ENCODE assay signal across 11 mouse cellular contexts in the genomic region with DNA sequence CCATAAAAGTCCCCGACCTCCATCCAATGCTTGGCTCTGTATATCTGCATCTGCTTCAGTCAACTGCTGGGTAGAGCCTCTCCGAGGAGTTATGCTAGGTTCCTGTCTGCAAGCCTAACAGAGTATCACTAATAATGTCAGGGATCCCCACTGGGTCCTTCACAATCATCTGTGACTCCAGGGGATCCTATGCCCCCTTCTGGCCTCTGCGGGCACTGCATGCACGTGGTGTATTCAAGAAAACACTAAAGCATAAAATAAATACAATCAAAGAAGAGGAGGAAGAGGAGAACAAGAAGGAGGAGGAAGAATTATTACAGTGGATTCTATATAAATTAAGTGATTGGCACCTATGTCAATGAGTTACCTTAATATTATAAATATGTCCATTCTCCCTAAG. TPM values are rescaled to one million over a fixed set of nuclear protein-coding genes. Genes with fewer than 3 reads are reported as not detected.
DNase-seq lines count a peak whose midpoint lies in the region; ATAC-seq and TF ChIP-seq lines count a peak whose summit lies in the region.
"Had no signal": no experiment of that assay in that cellular context is flagged by ENCODE, and none has a peak within 500 bp of the region (broad histone marks: within the 10 kb centered on the region; RNA-seq: fewer than 3 reads in every experiment).

No protein-coding gene starts in this region.

- in situ Hi-C loops in ES-E14 (cut with MboI; ENCODE audit: low sequenced_read_pairs in 2 of 2, unreplicated experiment in 2 of 2) = loop anchor here in 1 of 2 experiments (10.0 kb wide), 1 partner anchor 129 kb away; no protein-coding TSS in a partner anchor

- intact Hi-C loops in heart, postnatal 14 days (cut with DNase I) = no loop called here

- H3K4me2 ChIP-seq in embryonic facial prominence, embryonic 11.5 days (ENCODE audit: low read depth, low read length) = no peak overlapping the region
- no peak overlapping the region for H3K4me2 ChIP-seq in midbrain, postnatal 0 days (ENCODE audit: low read depth, low read length, poor library complexity, severe bottlenecking)
- H3K4me2 ChIP-seq: embryonic facial prominence, embryonic 13.5 days; limb, embryonic 15.5 days had no signal

- H3K27me3 ChIP-seq in embryonic facial prominence, embryonic 11.5 days (ENCODE audit: control insufficient read depth, insufficient read depth, low read length) = no peaks in the 10 kb centered on the region
- H3K27me3 ChIP-seq in midbrain, postnatal 0 days (ENCODE audit: insufficient read depth, low read length) = no peaks in the 10 kb centered on the region
- H3K27me3 ChIP-seq: embryonic facial prominence, embryonic 13.5 days; limb, embryonic 15.5 days had no signal

- TF ChIP-seq CTCF in midbrain, postnatal 0 days (IDR thresholded peaks at IDR 0.05) = peak; percentile 75

- H3K9ac ChIP-seq in ES-E14 (ENCODE audit: insufficient read depth, low read depth, low read length, poor library complexity, severe bottlenecking) = 0 out of 2 replicates have a peak overlapping the region, but pooled peaks have one; percentile 15
- H3K9ac ChIP-seq in embryonic facial prominence, embryonic 11.5 days (replicated peaks; ENCODE audit: low read length) = no peak overlapping the region
- H3K9ac ChIP-seq in midbrain, postnatal 0 days (replicated peaks; ENCODE audit: low read length, poor library complexity, severe bottlenecking) = no peak overlapping the region
- H3K9ac ChIP-seq: embryonic facial prominence, embryonic 13.5 days; limb, embryonic 15.5 days had no signal

- no peaks in the 10 kb centered on the region for H3K9me3 ChIP-seq in ES-E14 (ENCODE audit: control insufficient read depth, insufficient read depth, low read depth, low read length)
- no peaks in the 10 kb centered on the region for H3K9me3 ChIP-seq in embryonic facial prominence, embryonic 11.5 days (replicated peaks; ENCODE audit: control insufficient read depth, low read length)
- no peaks in the 10 kb centered on the region for H3K9me3 ChIP-seq in midbrain, postnatal 0 days (ENCODE audit: low read length)
- H3K9me3 ChIP-seq: embryonic facial prominence, embryonic 13.5 days; limb, embryonic 15.5 days had no signal

- 48% methylated on average over 4 of the region's 4 CpGs for WGBS in embryonic facial prominence, embryonic 11.5 days
- WGBS in midbrain, postnatal 0 days = 47% methylated on average over 4 of the region's 4 CpGs

- no peak overlapping the region for H3K4me3 ChIP-seq in ES-E14 (ENCODE audit: insufficient read depth in 1 of 2, low read depth in 1 of 2, low read length in 2 of 2, poor library complexity in 1 of 2, severe bottlenecking in 1 of 2)
- H3K4me3 ChIP-seq in embryonic facial prominence, embryonic 11.5 days (ENCODE audit: low read depth, low read length) = no peak overlapping the region
- no peak overlapping the region for H3K4me3 ChIP-seq in midbrain, postnatal 0 days (ENCODE audit: low read depth, low read length)
- H3K4me3 ChIP-seq: embryonic facial prominence, embryonic 13.5 days; limb, embryonic 15.5 days had no signal

- peaks cover 4 to 19% of the 10 kb centered on the region in 2 experiments; a peak in 2 of 4 replicates for H3K4me1 ChIP-seq in ES-E14 (ENCODE audit: control insufficient read depth in 2 of 2, insufficient read depth in 2 of 2, low read length in 2 of 2, poor library complexity in 1 of 2)
- no peaks in the 10 kb centered on the region for H3K4me1 ChIP-seq in embryonic facial prominence, embryonic 11.5 days (ENCODE audit: control insufficient read depth, insufficient read depth, low read length)
- H3K4me1 ChIP-seq in midbrain, postnatal 0 days (ENCODE audit: insufficient read depth, low read length) = no peaks in the 10 kb centered on the region
- H3K4me1 ChIP-seq: embryonic facial prominence, embryonic 13.5 days; limb, embryonic 15.5 days had no signal

- DNase-seq in heart, postnatal 14 days = peak; percentile 39 to 68
- DNase-seq in heart, adult 9 months (ENCODE audit: low spot score in 2 of 2) = no peak
- DNase-seq in 3T3-L1 (ENCODE audit: low read depth, low spot score) (peak; percentile 73), ES-E14 (ENCODE audit: low read depth, low spot score) (no peak)
- peak; percentile 72 for DNase-seq in embryonic facial prominence, embryonic 11.5 days (ENCODE audit: low spot score)
- peak; percentile 40 for DNase-seq in midbrain, postnatal 0 days (ENCODE audit: low spot score)
- no peak for DNase-seq in gastrocnemius, adult 18-20 months (ENCODE audit: low spot score)
- DNase-seq in cerebellum, adult 11 months = no peak

- H3K36me3 ChIP-seq in ES-E14 (ENCODE audit: control insufficient read depth, insufficient read depth, low read length, poor library complexity, severe bottlenecking) = no peaks in the 10 kb centered on the region
- no peaks in the 10 kb centered on the region for H3K36me3 ChIP-seq in embryonic facial prominence, embryonic 11.5 days (replicated peaks; ENCODE audit: control insufficient read depth, insufficient read depth, low read depth, low read length)
- H3K36me3 ChIP-seq in midbrain, postnatal 0 days (ENCODE audit: insufficient read depth, low read length) = no peaks in the 10 kb centered on the region
- H3K36me3 ChIP-seq: embryonic facial prominence, embryonic 13.5 days; limb, embryonic 15.5 days had no signal

- no peak overlapping the region for H3K27ac ChIP-seq in ES-E14 (ENCODE audit: insufficient read depth, low read depth, low read length, poor library complexity, severe bottlenecking)
- no peak overlapping the region for H3K27ac ChIP-seq in embryonic facial prominence, embryonic 11.5 days (replicated peaks; ENCODE audit: low read depth, low read length)
- H3K27ac ChIP-seq in midbrain, postnatal 0 days (ENCODE audit: low read depth, low read length) = no peak overlapping the region
- H3K27ac ChIP-seq: embryonic facial prominence, embryonic 13.5 days; limb, embryonic 15.5 days had no signal

- ATAC-seq in embryonic facial prominence, embryonic 11.5 days (replicated peaks; ENCODE audit: insufficient number of reproducible peaks, low FRiP score, low TSS enrichment, low read depth) = no peak
- no peak for ATAC-seq in midbrain, postnatal 0 days (ENCODE audit: low FRiP score)

TF ChIP-seq in ES-E14, 5 proteins besides CTCF, POLR2A, EP300 and RAD21:
- TF ChIP-seq MAFK (IDR thresholded peaks at IDR 0.05; ENCODE audit: insufficient read depth, low read depth, low read length) (no peak), CHD2 (IDR thresholded peaks at IDR 0.05; ENCODE audit: low read depth, low read length) (no peak), ZC3H11A (IDR thresholded peaks at IDR 0.05; ENCODE audit: borderline replicate concordance, low read depth, low read length) (no peak), HCFC1 (IDR thresholded peaks at IDR 0.05; ENCODE audit: borderline replicate concordance, insufficient read depth, low read length) (no peak), ZNF384 (IDR thresholded peaks at IDR 0.05; ENCODE audit: low read depth, low read length) (no peak)
TF ChIP-seq in ES-E14: peak in this region for 0.

RNA-seq across cellular contexts. Expression of a gene that starts 6.5 kb away (rescaled TPM):
- not detected for total RNA-seq in heart, postnatal 14 days (2021)
- total RNA-seq in ES-E14 (2012; rRNA removed) = 1.2 TPM in 1 of 2 replicates, not detected in the other
- not detected in 2 replicates for polyA plus RNA-seq in embryonic facial prominence, embryonic 11.5 days (2014; fragmentation: Nextera tagmentation; extraction: Ambion mirVana)
- total RNA-seq in midbrain, postnatal 0 days (2014; rRNA removed) = not detected in 2 replicates
- 0.78 and 1.1 TPM in 2 replicates for polyA plus RNA-seq in midbrain, postnatal 0 days (2015; fragmentation: Nextera tagmentation; extraction: Ambion mirVana)
- total RNA-seq in gastrocnemius, adult 18-20 months (2021) = 10 to 100 TPM; 14.7 to 20.6 TPM
- polyA plus RNA-seq: embryonic facial prominence, embryonic 13.5 days; limb, embryonic 15.5 days had no signal

RNA-seq across cellular contexts. Expression of a gene that starts 9.8 kb away (rescaled TPM):
- total RNA-seq in heart, postnatal 14 days (2021) = not detected
- total RNA-seq in ES-E14 (2012; rRNA removed) = 0.45 and 0.53 TPM in 2 replicates
- not detected in 2 replicates for polyA plus RNA-seq in embryonic facial prominence, embryonic 11.5 days (2014; fragmentation: Nextera tagmentation; extraction: Ambion mirVana)
- total RNA-seq in midbrain, postnatal 0 days (2014; rRNA removed) = not detected in 2 replicates
- not detected in 2 replicates for polyA plus RNA-seq in midbrain, postnatal 0 days (2015; fragmentation: Nextera tagmentation; extraction: Ambion mirVana)
- not detected for total RNA-seq in gastrocnemius, adult 18-20 months (2021)
- polyA plus RNA-seq: embryonic facial prominence, embryonic 13.5 days; limb, embryonic 15.5 days; stomach, embryonic 16.5 days had no signal

RNA-seq across cellular contexts. Expression of a gene that starts 13.4 kb away (rescaled TPM):
- total RNA-seq in heart, postnatal 14 days (2021) = under 1 TPM; 0.17 to 0.22 TPM
- total RNA-seq in ES-E14 (2012; rRNA removed) = 0.45 and 0.85 TPM in 2 replicates
- 0.93 and 1.3 TPM in 2 replicates for polyA plus RNA-seq in embryonic facial prominence, embryonic 11.5 days (2014; fragmentation: Nextera tagmentation; extraction: Ambion mirVana)
- not detected in 2 replicates for total RNA-seq in midbrain, postnatal 0 days (2014; rRNA removed)
- polyA plus RNA-seq in midbrain, postnatal 0 days (2015; fragmentation: Nextera tagmentation; extraction: Ambion mirVana) = 0.16 and 0.29 TPM in 2 replicates
- under 1 TPM in 1 of 2 experiments, not detected in 1; 0.09 TPM for total RNA-seq in gastrocnemius, adult 18-20 months (2021)

RNA-seq across cellular contexts. Expression of a gene that starts 21.6 kb away (rescaled TPM):
- total RNA-seq in heart, postnatal 14 days (2021) = 10 to 100 TPM; 52.0 to 54.4 TPM
- 113 and 157 TPM in 2 replicates for total RNA-seq in ES-E14 (2012; rRNA removed)
- polyA plus RNA-seq in embryonic facial prominence, embryonic 11.5 days (2014; fragmentation: Nextera tagmentation; extraction: Ambion mirVana) = 81.9 and 92.8 TPM in 2 replicates
- total RNA-seq in midbrain, postnatal 0 days (2014; rRNA removed) = 69.1 and 74.4 TPM in 2 replicates
- polyA plus RNA-seq in midbrain, postnatal 0 days (2015; fragmentation: Nextera tagmentation; extraction: Ambion mirVana) = 95.8 and 97.2 TPM in 2 replicates
- 10 to 100 TPM; 35.3 to 37.2 TPM for total RNA-seq in gastrocnemius, adult 18-20 months (2021)

RNA-seq across cellular contexts. Expression of a gene that starts 21.8 kb away (rescaled TPM):
- 100 to 1,000 TPM; 438 to 444 TPM for total RNA-seq in heart, postnatal 14 days (2021)
- total RNA-seq in ES-E14 (2012; rRNA removed) = 84.5 and 97.4 TPM in 2 replicates
- 144 and 150 TPM in 2 replicates for polyA plus RNA-seq in embryonic facial prominence, embryonic 11.5 days (2014; fragmentation: Nextera tagmentation; extraction: Ambion mirVana)
- 140 and 159 TPM in 2 replicates for total RNA-seq in midbrain, postnatal 0 days (2014; rRNA removed)
- 160 and 176 TPM in 2 replicates for polyA plus RNA-seq in midbrain, postnatal 0 days (2015; fragmentation: Nextera tagmentation; extraction: Ambion mirVana)
- 100 to 1,000 TPM; 292 to 304 TPM for total RNA-seq in gastrocnemius, adult 18-20 months (2021)

Comparison
In these comparisons a context has a peak if more than half of its experiments do, and no peak if none do; other contexts are left out.
1. DNase-seq: peak in heart, postnatal 14 days (2 of 2), 3T3-L1 (single experiment), embryonic facial prominence, embryonic 11.5 days (single experiment) and midbrain, postnatal 0 days (single experiment); none in heart, adult 9 months (0 of 2), ES-E14 (single experiment), gastrocnemius, adult 18-20 months (single experiment) and cerebellum, adult 11 months (single experiment).